Mouse (Mus musculus) induced T-regulatory cell, adult 2 months (primary cell): ENCODE measurements around the gene Tmcc3.

ENCODE experiments used
- DNase-seq: peaks from one replicate; pipeline ENCODE4 v3.0.0-alpha.2; 2012; ENCODE audit warnings: low read depth

The Tmcc3 gene

DNA sequence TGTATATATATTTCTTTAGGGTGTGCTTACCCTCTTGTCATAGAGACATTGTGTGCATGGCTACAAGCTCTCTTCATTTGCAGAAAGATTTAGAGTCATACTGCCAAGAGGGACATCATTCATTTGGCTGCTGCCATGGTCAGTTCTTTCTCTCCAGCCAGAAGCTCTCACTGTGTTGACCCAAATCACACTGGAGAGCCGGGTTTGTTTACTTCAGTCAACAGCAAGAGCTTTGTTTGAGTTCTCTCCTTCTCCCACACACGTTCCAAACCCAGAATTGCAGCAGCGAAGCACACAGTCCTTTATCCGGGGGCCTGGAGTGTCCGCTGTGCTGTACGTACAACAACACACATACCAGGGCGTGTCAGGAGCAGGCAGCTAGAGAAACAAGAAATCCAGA, 154.6 kb downstream of the Tmcc3 start:
- DNase-seq = no peak

- no peak for DNase-seq
Measured at GRCm38 (mm10) chr10:94471487-94471886, 159.7 kb downstream of the Tmcc3 start.

GRCm38 (mm10) chr10:94473501-94473900, 161.8 kb downstream of the Tmcc3 start:
- no peak for DNase-seq

DNA sequence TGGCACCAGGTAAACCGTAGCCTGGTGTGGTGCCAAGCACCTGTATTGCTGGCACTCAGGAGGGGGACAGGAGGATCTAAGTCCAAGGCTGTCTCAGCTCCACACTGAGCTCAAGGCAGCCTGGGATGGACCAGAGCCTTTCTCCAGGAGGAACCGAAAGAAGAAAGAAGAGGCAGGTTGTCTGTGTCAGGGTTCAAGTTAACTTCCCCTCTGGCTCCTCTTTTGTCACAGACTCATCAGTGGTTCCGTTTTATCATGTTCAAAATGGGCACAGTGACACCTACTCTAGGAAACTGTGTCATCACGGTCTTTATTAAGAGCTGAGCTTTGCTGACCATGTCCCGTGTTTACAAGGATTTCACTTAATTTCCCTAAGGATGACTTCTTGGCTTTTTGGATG, 162.4 kb downstream of the Tmcc3 start:
- no peak for DNase-seq

DNA sequence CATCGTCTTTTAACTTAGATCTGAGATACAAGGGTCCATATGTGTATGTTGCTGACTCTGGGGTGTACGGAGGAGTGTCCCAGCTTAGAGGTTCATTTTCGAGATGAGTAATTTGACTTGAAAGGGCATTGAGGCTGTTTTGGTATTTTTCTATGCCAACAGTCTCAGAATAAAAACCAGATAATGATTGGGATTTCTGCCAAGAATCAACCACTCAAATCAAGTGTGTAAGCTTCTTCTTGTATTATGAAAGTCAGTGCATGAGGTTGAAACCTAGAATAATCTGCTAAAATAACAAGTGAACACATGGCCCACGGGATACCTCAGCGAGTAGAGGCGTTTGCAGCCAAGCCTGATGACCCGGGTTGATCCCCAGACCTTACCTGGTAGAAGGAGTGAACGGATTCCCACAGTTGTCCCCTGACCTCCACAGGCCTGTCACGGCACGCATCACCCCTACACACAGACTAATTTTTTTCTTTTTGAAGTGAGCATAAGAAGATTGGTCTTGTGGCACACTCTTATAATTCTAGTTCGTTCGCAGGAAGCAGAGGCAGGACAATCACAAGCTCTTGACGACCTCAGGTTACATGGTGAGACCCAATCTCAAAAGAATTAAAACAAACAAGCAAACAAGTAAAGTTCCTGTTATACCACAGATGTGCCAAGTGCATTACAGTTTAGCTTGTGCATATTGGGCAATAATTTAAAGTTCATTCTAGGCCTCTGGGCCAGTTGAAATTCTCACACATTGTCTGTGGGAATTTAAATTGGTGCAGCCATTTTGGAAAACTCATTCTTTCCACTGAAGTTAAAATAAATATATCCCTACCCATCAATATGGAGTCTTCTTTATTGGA, 165.8 kb downstream of the Tmcc3 start:
- DNase-seq = no peak

- no peak for DNase-seq
Measured at GRCm38 (mm10) chr10:94479646-94480045, 167.9 kb downstream of the Tmcc3 start.

- DNase-seq = no peak
Measured at GRCm38 (mm10) chr10:94480380-94481101, 168.8 kb downstream of the Tmcc3 start.

DNA sequence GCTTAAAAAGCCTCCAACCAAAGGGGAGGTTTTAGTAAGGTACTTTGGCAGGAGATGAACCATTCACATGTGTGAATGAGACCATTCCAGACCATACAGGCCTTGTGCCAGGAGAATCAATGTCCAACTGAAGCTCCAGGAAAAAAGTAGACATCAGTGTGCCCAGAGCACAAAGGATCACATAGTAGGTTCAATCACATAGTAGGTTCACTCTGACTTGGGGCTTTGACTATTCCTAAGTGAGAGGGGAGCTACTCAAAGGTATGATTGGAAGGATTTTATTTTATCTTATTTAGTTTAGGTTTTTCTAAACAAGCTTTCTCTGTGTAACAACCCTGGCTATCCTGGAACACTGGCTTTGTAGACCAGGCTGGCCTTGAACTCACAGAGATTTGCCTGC, 169.9 kb downstream of the Tmcc3 start:
- no peak for DNase-seq

DNA sequence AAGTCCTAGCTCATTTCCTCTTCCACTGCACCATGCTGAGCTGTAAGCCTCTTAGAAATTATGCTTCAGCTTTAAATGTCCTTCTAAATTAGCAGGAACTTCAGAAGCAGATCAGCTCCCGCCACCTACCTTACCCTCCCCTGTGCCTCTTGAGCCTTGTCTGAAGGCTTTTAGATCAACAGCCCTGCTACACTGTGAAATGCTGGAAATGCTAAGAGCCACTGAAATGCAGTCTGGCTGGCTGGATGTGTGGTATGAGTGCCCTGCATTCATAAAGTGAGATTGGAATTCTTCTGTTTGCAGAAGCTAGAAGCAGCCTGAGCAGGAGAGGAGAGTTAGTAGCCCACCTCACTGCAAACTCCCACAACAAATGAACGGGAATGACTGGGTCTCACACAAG, 174.4 kb downstream of the Tmcc3 start:
- DNase-seq = no peak

DNA sequence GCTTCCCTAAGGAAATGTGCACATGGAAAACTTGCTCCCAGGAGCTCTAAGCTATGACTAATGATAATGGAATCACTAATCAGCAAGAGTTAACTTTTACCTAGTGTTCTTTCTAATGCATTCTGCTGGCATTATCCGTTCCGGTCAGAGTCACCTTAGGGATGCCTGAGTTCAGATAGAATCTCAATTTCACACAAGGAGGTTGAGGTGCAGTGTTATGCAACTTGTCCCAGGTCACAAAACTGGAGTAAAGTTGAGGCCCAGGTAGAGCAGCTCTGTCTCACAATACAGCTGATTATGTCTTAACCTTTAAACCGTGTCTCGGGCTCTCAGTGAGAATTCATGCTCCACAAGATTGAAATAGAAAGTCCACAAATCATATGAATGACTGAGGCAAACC, 177.8 kb downstream of the Tmcc3 start:
- DNase-seq = no peak

DNA sequence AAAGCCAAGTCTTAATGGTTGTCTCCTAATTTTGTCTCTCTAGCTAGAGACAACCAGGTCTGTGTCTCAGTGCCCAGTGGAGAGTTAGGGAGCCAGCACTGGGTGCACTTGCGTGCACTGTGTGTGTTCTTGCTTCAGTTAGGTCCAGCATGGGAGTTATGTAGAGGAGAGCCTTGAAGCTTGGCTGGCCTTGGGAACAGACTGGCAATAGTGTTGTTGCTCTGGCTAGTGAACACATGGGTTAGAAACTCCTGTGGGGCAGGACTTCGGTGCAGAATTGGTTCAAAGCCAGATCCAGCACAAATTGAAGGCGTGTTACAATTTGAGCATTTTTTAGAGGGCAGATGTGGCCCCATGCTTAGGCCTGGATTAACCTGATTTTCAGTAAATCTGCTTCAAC, 179.3 kb downstream of the Tmcc3 start:
- no peak for DNase-seq

DNA sequence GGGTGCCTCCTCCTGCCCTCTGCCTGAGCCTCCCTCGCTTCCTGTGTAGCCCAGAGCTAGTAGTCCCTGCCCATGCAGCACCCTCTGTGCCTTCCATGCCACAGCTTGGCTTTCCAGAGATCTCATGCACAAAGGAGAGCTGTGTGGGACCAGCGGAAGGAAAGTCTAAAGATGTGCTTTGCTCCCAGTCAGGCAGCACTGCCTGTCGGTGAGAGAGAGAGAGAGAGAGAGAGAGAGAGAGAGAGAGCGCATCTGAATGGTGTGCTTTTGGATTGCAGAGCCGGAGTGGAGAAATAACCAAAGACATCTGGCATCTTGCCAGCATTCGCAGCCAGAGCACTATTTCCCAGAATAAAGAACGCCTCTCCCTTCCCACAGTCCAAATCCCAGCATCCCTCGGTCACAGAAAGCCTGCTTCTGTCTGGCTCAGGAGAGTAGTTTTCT, 182.7 kb downstream of the Tmcc3 start:
- DNase-seq = no peak

GRCm38 (mm10) chr10:94495496-94496235, 183.9 kb downstream of the Tmcc3 start:
- DNase-seq = no peak

DNA sequence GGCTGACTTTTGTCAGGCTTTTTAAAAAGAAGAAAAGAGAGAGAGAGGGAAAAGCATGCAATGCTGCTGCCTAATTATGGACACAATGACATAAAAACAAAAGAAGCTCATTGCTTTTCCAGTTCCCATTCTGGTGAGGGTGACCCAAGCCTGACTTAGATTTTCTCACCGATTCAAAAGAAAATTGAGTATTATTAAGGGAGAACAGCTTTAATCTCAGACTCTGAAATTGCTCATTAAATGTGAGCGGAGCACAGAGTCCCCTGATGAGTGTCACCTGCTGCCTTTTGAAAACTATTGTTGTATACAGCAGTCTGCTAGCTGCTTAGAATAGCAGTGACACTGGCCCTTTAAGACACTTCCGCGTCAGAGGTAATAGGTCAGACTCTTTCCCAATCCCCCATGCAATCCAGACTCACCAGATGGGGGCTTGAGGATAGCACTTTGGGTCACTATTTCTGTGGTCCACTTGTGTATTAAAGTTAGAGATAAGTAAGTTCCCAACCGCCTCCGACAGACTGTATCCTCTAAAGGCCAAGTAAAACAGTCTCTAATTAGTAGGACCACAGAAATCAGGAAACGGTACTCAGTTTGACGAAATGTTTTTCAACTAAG, 185.2 kb downstream of the Tmcc3 start:
- DNase-seq = no peak

DNA sequence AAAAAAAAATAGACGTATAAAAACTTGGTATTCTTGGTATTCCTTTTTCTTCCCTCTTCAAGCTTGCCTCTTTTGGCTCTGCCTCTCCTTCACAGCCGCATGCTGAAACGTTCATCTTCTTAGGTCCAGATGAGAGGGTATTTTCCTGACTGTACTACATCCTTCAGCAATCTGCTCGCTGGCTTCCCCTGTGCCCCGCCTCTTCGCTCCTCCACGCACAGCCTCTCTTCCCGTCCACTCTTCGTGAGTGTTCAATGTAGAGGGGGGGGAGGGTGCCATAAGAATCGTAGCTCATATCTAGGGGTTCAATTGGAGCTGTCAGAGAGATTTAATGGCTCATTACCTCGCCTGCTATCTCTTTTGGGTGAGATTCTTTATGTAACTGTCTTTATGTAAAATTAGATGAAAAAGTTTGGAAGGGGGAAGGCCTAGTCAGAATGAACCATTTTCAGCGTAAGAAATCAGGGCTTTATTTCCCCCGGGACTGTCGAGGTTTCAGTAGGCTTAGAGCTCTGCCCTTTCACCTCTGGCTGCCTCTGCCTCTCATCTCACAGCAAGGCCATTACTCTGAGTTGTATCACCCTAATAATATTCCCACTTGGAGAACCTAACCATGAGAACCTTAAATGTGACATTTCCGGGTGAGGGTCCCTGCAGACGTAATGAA, 188.6 kb downstream of the Tmcc3 start:
- no peak for DNase-seq

DNA sequence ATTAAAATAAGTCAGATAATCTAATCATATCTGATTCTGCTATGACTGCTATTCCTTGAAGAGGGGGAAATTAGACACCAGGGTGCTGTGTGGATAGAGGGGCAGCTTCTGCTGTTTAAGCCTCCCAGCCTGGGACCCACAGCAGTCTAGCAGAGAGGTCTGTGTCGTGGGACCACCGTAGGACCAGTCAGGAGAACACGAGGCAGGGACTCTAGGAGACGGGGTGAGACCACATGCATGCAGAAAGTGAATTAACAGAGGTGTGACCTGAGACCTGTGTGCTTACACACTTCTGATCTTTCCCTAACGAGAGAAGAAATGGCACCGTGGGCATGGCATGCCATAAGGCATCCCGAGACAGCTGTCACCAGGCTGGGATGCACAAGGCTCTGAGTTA, 189.1 kb downstream of the Tmcc3 start:
- DNase-seq = no peak

DNA sequence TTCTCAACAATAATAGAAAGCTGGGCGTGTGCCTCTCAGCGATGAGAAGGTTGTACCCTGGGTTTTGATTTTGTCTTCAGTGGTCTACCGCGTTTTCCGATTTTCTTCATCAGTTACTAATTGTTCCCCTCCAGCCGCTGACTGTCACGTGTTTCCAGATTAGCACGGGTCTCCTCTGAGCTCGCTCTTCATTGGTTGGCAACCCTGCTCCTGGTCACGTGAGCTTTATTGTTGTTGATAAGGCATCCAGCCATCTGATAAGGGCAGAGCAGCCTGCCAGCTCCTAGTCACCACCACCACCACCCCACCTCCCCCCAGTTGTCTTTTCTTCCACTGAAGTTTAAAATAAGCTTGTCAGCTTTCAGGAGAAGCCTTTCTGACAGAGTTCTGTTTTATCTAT, 190.0 kb downstream of the Tmcc3 start:
- no peak for DNase-seq

DNA sequence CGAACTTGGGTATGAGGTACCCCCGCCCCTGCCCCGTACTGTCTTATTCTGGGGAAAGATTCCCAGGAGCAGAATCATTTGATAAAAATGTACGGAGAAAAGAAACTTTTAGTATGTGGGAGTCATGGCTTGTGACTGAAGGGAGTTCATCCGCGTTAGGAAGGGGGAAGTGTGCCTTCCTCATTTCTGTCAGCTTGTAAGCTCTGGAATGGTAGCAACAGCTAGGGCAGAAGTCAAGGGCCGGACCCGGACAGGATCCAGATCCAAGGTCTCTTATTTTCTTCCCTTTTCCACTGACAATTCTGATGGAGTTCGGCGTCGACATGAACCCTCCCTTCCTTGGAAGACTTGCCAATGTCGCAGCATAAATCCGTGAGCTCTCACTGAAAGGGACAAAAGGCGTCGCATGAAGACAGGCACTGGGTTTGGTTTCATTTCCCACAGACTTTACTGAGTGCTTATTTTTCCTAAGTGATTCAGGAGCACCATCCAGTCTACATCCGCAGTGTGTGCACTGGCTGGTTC, 193.6 kb downstream of the Tmcc3 start:
- no peak for DNase-seq

DNA sequence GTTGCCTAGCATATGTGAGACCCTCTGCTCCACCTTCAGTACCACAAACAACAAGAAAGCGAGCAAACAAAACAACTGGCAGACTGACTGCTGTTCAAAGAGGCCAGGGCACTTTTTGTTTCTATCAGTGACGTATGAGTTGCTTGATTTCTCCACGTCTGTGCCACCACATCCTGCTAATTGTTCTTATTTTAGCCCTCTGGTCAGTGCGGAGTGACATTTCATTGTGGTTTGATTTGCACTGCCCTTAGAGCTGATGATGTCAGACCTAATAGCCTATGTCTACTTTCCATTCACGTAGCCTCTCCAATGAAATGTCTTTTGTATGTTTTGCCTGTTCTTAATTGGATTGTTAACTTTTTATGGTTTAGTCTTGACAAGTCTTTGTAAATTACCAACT, 197.1 kb downstream of the Tmcc3 start:
- no peak for DNase-seq

- DNase-seq = no peak
Measured at GRCm38 (mm10) chr10:94512771-94513170, 201.0 kb downstream of the Tmcc3 start.

- DNase-seq = peak; percentile 30
Measured at GRCm38 (mm10) chr10:94514091-94514505, 202.3 kb downstream of the Tmcc3 start.
